Mouse (Mus musculus): ENCODE data around the gene Mettl13.

- peak; percentile 40 for TF ChIP-seq CTCF (IDR thresholded peaks at IDR 0.05; ENCODE audit: low read depth, low read length)
- no peak for TF ChIP-seq POLR2A (IDR thresholded peaks at IDR 0.05; ENCODE audit: extremely low read depth, insufficient read depth, low read length)
Observed at GRCm38 (mm10) chr1:162570260-162570748, 22.0 kb upstream of the Mettl13 start, which contains the start of gene Vamp4.
